Mouse (Mus musculus): Measurements from ENCODE around the gene Gimap9.

DNA sequence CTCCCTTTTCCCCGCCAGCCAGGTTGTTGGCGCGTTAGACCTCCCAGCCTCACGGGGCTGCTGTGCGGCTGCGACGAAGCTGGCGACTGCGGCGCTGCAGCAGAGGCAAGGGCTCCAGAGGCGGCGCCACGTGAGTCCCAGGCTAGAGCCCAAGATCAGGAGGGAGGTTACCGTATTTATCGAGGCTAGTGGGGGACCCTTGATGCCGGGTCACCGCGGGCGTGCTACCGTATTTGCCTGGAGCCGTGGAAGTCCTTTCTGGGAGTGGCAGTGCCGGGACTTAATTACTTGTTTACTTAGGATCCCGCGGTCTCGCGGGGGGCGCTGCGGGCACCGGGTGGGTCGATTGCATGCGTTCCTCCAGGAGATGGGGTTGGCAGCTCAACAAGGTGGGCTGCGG, 48.9 kb upstream of the Gimap9 start:
- TF ChIP-seq CTCF (IDR thresholded peaks at IDR 0.05), result peak; percentile 37
- TF ChIP-seq EP300 (IDR thresholded peaks at IDR 0.05), result no peak

Measured in lung, postnatal 0 days (tissue).